Mouse (Mus musculus) cerebellum, adult 18-20 months (tissue): ENCODE measurements at regions not wholly inside any gene's neighbourhood (a gene's known extent, or its start where the extent isn't known, plus 50 kb on each side); places are given as distances from the start of the nearest gene placed in this dataset.

Source experiments
- DNase-seq, 2 experiments: peaks; one replicate each; pipeline ENCODE4 v3.0.0; 2021

DNA sequence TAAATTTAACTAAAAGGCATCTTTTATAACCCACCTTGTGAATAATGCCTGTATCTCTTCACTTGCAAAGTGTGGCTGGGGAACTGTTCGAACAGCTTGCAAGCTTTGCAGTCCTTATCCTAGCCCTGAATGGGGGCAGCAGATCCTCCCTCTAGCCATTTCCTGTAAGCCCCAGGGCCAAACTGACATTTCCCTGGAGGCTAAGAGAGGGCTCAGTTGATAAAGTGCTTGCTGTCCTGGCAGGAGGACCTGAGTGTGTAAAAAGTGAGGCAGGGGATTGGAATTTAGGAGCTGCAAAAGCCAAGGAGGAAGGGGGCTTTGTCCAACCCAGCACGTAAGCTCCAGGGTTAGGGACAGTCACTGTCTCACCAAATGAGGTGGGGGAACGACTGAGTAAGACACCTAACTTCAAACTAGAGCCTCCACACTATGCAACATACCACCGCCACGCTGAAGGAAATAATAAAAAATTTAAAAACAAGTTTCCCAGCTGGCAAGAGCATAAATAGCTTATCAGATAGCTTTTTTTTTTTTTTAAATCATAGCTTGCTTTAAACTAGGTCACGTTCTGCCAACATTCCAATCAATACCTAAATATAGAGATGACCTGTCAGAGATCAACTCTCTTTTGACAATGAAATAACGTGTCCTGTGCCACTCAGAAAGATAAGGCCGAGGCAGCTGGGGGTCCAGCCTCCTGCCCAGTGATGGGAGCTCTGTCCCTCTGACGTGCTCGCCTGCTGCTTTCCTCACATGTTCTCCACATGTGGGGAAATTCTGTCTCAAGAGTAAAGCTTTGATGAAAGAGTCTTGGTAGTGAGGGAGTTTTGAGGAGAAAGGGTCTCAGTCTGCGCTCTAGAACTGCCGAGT lies 146.0 kb downstream of the Zfp36l1 start:
- no peak for DNase-seq

GRCm38 (mm10) chr12:79966289-79966615 lies 146.6 kb downstream of the Zfp36l1 start:
- no peak for DNase-seq

- peak; percentile 26 to 46 for DNase-seq
Observed at GRCm38 (mm10) chr12:79965471-79966288, 147.1 kb downstream of the Zfp36l1 start.

DNA sequence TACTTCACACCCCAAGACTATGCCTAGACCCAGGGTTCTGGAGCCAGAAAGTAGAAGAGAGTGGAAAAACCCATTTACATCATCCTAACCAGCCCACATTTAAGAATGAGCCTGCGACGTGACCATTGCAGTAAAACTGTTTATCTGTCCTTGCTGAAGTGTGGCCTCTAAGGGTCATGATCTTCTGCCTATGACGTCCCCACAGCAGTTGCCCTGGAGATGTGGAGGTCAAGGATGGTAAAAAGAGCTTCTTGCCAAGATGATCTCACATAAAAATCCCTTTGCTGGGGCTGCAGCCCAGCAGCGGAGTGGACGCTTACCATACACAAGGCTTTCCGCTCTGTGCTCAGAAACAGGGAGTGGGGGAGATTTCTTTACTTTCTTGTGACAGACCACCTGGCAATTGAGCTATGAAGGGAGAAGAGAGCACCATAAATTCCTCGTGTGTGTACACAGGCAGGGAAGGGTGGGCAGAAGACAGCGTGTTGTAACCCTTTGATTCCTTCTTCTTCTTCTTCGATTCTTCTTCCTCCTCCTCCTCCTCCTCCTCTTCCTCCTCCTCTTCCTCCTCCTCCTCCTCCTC lies 149.3 kb downstream of the Zfp36l1 start:
- no peak for DNase-seq

DNA sequence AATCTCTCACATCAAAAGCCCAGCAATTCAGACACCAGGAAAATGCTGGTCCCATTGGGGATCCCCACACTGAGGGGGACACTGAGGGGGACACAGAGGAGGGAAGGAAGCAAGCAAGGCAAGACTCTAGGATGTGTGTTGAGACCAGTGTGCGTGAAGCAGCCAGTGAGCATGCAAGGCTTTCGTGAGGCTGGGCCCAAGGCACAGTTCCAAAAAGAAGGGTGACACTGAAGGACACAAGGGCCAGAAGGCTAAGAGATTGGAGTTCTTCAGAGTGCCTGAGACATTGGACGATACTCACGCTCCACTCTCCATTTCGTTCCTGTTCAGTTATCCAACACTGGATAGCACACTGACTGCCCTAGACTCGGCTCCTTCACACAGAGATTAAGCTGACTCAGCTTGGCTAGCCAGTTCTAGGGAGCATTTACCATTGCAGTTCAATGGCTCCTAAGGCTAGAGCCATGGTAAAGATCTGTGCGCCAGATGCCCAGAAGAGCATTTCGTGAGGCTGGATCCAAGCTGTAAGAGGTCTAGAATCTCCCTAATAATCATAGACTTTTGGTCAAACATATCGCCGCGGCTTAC lies 150.1 kb downstream of the Zfp36l1 start:
- no peak for DNase-seq

DNA sequence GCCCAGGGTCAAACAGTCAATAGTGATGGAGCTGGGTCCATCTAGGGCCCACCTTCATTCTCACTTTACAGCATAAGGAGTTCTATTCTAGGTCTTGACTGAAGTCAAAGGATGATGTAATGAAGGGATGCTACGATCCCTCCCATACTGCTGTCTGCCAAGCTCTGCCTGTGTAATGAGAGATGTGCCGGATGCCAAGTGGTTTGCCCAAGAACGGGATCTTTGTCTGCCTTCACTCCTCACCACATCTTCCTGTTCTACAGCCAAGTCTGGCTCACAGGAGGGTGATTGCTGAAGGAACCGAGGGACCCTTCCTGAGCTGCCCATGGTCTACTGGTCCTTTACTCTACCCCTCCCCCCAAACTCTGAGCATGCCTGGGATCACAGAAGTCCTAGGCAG lies 150.9 kb downstream of the Zfp36l1 start:
- DNase-seq, result peak in 1 of 2 experiments; percentile 3

DNA sequence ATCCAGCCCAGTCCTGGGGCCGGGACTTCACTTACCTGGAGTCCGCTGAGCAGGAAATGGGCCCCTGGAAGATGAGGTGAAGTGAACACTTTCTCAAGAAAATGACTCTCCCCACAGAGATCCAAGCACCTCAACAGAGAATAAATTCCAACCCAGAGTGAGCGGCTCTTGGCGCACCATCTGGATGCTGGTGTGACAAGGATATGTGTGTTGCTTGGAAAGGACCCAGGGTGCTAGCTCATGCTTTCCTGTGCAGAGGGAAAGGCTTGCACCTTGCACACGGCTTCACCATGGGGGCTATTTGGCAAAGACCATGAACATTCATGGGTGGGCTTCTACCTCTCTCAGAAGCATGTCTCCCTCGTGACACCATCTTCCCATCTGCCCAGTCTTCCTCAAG lies 151.7 kb downstream of the Zfp36l1 start:
- no peak for DNase-seq

- DNase-seq, result no peak
Observed at GRCm38 (mm10) chr12:79960446-79960845, 152.4 kb downstream of the Zfp36l1 start.

GRCm38 (mm10) chr12:79959540-79960305 lies 153.1 kb downstream of the Zfp36l1 start:
- no peak for DNase-seq

- no peak for DNase-seq
Observed at GRCm38 (mm10) chr12:79957211-79957610, 155.6 kb downstream of the Zfp36l1 start.

GRCm38 (mm10) chr12:79956351-79956750 lies 156.5 kb downstream of the Zfp36l1 start:
- DNase-seq, result no peak

GRCm38 (mm10) chr12:79955501-79955900 lies 157.3 kb downstream of the Zfp36l1 start:
- DNase-seq, result no peak

DNA sequence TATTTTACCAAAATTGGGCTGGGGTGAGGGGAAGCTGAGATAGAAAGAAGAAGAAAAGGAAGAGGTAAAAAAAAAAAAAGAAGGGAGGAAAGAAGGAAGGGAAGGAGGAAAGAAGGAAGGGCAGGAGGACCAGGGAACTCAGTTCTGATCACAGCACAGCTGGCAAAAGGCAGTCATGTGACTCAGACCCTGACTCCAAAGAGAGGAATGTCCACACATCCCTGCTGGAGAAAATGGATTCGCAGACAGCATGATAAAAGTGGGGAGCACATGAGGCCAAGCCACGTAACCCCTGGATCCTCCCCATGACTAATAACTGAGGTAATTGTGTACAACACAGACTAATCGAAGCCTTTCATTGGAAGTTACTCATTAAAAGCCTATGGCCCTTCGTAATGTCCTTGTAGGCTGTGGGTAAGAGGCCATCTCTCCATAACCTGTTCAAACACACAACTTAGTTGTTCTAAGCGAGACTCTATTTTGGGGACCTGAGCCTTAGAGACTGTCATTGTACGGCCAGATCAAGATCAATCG lies 162.2 kb downstream of the Zfp36l1 start:
- DNase-seq, result no peak

DNA sequence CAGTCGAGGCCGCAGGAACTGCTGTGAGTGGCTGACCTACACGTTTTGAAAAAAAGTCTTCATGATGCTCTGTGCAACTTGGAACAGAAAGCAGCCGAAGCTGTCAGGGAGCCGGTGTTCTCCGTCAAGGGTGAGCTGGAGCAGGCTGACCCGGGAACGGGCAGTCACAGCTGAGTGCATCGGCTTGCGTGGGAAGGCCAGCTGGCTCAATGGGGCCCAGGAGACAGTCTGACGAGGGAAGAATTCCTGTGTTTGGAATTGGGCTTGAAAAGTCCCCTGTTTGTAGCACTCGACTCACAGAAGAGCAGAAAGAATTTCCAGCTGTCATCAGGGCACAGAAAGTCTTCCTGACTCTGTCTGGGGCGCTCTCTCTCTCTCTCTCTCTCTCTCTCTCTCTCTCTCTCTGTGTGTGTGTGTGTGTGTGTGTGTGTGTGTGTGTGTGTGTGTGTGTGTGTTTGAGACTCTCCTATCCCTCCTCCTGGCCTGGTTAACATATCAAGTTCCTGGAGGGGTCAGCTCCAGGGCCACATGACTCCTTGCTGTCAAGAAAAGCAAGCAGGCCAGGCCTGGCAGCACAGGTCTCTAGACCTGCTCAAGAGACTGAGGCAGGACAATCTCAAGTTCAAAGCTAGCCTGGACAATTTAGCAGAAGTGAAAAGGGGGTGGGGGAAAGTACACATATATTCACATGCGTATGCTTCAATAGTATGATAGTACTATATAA lies 163.6 kb downstream of the Zfp36l1 start:
- no peak for DNase-seq

DNA sequence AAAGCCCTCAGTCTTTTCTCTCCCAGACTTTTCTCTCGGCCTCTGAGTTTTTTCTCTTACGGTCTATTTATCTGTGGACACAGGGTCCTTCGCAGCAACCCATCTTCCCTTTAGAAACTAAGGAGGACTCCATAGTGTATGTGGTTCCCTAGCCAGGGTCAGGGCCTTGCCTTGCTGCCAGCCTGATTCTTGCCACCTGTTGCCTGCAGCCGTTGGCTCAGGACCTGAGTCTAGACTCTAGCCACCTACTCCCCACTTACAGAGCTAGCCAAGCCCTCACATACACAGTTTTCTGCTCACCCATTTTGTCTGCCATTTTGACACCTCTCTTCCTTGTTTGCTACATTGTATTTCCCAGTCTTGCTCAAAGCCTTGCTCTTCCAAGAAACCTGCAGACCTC lies 165.2 kb downstream of the Zfp36l1 start:
- no peak for DNase-seq

- DNase-seq, result no peak
Observed at GRCm38 (mm10) chr12:79946777-79947176, 166.0 kb downstream of the Zfp36l1 start.

DNA sequence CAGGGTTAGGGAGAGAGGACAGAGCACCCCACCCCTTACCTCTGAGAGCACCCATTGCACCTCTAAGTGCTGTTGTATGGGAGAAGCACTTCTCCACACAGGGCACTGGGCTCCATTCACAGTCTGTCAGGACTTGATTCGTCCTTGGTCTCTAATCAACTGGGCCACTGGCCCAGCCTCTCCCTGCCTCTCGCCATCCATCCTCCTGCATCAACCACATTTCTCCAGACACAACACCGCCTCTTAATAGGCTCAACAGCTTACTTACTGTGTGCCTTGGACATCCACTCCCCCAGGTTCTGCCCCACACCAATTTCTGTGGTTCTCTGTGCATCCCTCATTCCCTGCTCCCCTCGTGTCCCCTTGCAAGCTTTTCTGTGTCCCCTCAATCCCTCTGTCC lies 166.9 kb downstream of the Zfp36l1 start:
- no peak for DNase-seq

DNA sequence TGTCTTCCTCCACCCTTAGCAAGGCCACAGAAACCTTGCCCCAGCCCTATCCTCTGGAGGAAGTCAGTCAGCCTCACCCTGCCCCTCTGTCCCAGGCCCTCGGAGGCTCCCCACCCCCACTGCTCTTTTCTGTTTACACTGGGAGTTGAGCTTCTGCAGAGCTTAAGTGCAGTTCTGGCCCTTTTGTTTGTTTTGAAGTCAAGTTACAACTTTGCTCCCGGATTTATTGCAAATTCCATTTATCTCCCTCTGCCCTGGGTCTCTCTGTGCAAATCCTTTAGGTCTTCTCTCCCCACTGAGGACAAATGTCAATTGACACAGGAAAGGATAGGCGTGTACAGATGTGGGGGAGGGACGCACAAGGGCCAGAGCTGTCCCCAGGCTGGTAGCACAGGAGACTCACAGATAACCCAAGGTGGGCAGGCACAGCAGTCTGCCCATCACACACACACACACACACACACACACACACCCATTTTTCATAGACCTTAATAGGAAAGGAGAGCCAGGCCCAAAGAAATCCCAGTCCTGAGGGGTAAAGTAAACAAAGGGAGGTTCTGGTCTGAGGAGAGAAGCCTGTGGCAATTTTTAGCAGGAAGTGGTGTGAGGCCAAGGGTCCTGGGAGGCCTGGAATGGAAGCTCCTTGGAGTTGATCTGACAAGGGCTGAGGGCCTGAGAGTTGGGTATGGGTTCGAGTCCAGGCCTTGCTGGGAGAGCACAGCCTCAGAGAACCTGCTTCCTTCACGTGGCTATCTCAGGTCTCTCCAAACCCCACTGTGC lies 167.9 kb downstream of the Zfp36l1 start:
- DNase-seq, result no peak

- DNase-seq, result no peak
Observed at GRCm38 (mm10) chr12:79944090-79944489, 168.7 kb downstream of the Zfp36l1 start.

- DNase-seq, result no peak
Observed at GRCm38 (mm10) chr12:79942563-79943131, 170.2 kb downstream of the Zfp36l1 start.
